Mouse (Mus musculus): ENCODE results near the gene Gpx4. TPM values are rescaled to one million over a fixed set of nuclear protein-coding genes. Genes with fewer than 3 reads are reported as not detected.

The Gpx4 gene
- polyA plus RNA-seq (2012; rRNA removed; ENCODE audit: low replicate concordance) = 1,699 and 1,725 TPM in 2 replicates

GRCm38 (mm10) chr10:80047041-80047565 lies at the start of gene Gpx4:
Gene Gpx4, plus strand, starts transcription at chr10:80047166.

GRCm38 (mm10) chr10:80016511-80016910 lies 30.5 kb upstream of the Gpx4 start, which contains the start of gene Arhgap45:
Gene Arhgap45, plus strand, starts transcription at chr10:80016653.

GRCm38 (mm10) chr10:80039559-80039979 lies 7.4 kb upstream of the Gpx4 start, which contains the start of gene Polr2e:
Gene Polr2e, minus strand, starts transcription at chr10:80039795.

GRCm38 (mm10) chr10:80105460-80105859 lies 58.5 kb downstream of the Gpx4 start, which contains the start of gene Sbno2:
Gene Sbno2, minus strand, starts transcription at chr10:80105571.

Other genes starting within 250 kb of the Gpx4 start
- gene Misp, start 226.2 kb upstream of the Gpx4 start, polyA plus RNA-seq (2012; rRNA removed; ENCODE audit: low replicate concordance) = 97.3 and 216 TPM in 2 replicates
- gene Ptbp1, start 192.7 kb upstream of the Gpx4 start, polyA plus RNA-seq (2012; rRNA removed; ENCODE audit: low replicate concordance) = 156 and 209 TPM in 2 replicates
- 3.8 and 5.3 TPM in 2 replicates for gene Prtn3, start 172.7 kb upstream of the Gpx4 start, polyA plus RNA-seq (2012; rRNA removed; ENCODE audit: low replicate concordance)
- gene Plppr3, start 172.5 kb upstream of the Gpx4 start, polyA plus RNA-seq (2012; rRNA removed; ENCODE audit: low replicate concordance) = 6.1 and 11.4 TPM in 2 replicates
- not detected in 2 replicates for gene Elane, start 160.9 kb upstream of the Gpx4 start, polyA plus RNA-seq (2012; rRNA removed; ENCODE audit: low replicate concordance)
- 12.8 and 564 TPM in 2 replicates for gene Cfd, start 156.3 kb upstream of the Gpx4 start, polyA plus RNA-seq (2012; rRNA removed; ENCODE audit: low replicate concordance)
- 44.8 and 49.2 TPM in 2 replicates for gene Med16, start 138.2 kb upstream of the Gpx4 start, polyA plus RNA-seq (2012; rRNA removed; ENCODE audit: low replicate concordance)
- not detected in 2 replicates for gene Gm26602, start 136.3 kb upstream of the Gpx4 start, polyA plus RNA-seq (2012; rRNA removed; ENCODE audit: low replicate concordance)
- gene Kiss1r, start 130.2 kb upstream of the Gpx4 start, polyA plus RNA-seq (2012; rRNA removed; ENCODE audit: low replicate concordance) = 5.1 and 5.6 TPM in 2 replicates
- gene R3hdm4, start 126.0 kb upstream of the Gpx4 start, polyA plus RNA-seq (2012; rRNA removed; ENCODE audit: low replicate concordance) = 102 and 133 TPM in 2 replicates
- 8.1 and 9.4 TPM in 2 replicates for gene Arid3a, start 120.1 kb upstream of the Gpx4 start, polyA plus RNA-seq (2012; rRNA removed; ENCODE audit: low replicate concordance)
- gene Wdr18, start 87.0 kb upstream of the Gpx4 start, polyA plus RNA-seq (2012; rRNA removed; ENCODE audit: low replicate concordance) = 32.5 and 36.7 TPM in 2 replicates
- 0.13 TPM in 1 of 2 replicates, not detected in the other for gene Grin3b, start 76.5 kb upstream of the Gpx4 start, polyA plus RNA-seq (2012; rRNA removed; ENCODE audit: low replicate concordance)
- gene Tmem259, start 62.8 kb upstream of the Gpx4 start, polyA plus RNA-seq (2012; rRNA removed; ENCODE audit: low replicate concordance) = 473 and 724 TPM in 2 replicates
- gene Cnn2, start 58.6 kb upstream of the Gpx4 start, polyA plus RNA-seq (2012; rRNA removed; ENCODE audit: low replicate concordance) = 47.4 and 53.3 TPM in 2 replicates
- gene Abca7, start 50.7 kb upstream of the Gpx4 start, polyA plus RNA-seq (2012; rRNA removed; ENCODE audit: low replicate concordance) = 22.5 and 27.6 TPM in 2 replicates
- gene Arhgap45, start 30.5 kb upstream of the Gpx4 start, polyA plus RNA-seq (2012; rRNA removed; ENCODE audit: low replicate concordance) = 16.6 and 28.8 TPM in 2 replicates
- gene Polr2e, start 7.4 kb upstream of the Gpx4 start, polyA plus RNA-seq (2012; rRNA removed; ENCODE audit: low replicate concordance) = 82.1 and 91.1 TPM in 2 replicates
- gene Sbno2, start 58.4 kb downstream of the Gpx4 start, polyA plus RNA-seq (2012; rRNA removed; ENCODE audit: low replicate concordance) = 63.5 and 95.0 TPM in 2 replicates
- gene Stk11, start 68.6 kb downstream of the Gpx4 start, polyA plus RNA-seq (2012; rRNA removed; ENCODE audit: low replicate concordance) = 105 and 121 TPM in 2 replicates
- 5,808 and 7,935 TPM in 2 replicates for gene Atp5d, start 91.5 kb downstream of the Gpx4 start, polyA plus RNA-seq (2012; rRNA removed; ENCODE audit: low replicate concordance)
- gene Cbarp, start 93.7 kb downstream of the Gpx4 start, polyA plus RNA-seq (2012; rRNA removed; ENCODE audit: low replicate concordance) = 6.3 and 6.6 TPM in 2 replicates
- 198 and 360 TPM in 2 replicates for gene Midn, start 101.1 kb downstream of the Gpx4 start, polyA plus RNA-seq (2012; rRNA removed; ENCODE audit: low replicate concordance)
- 46.7 and 55.3 TPM in 2 replicates for gene Cirbp, start 118.8 kb downstream of the Gpx4 start, polyA plus RNA-seq (2012; rRNA removed; ENCODE audit: low replicate concordance)
- 12.6 and 12.7 TPM in 2 replicates for gene 1600002K03Rik, start 125.8 kb downstream of the Gpx4 start, polyA plus RNA-seq (2012; rRNA removed; ENCODE audit: low replicate concordance)
- 2.0 and 2.2 TPM in 2 replicates for gene Efna2, start 132.3 kb downstream of the Gpx4 start, polyA plus RNA-seq (2012; rRNA removed; ENCODE audit: low replicate concordance)
- gene Mum1, start 179.3 kb downstream of the Gpx4 start, polyA plus RNA-seq (2012; rRNA removed; ENCODE audit: low replicate concordance) = 14.5 and 19.2 TPM in 2 replicates
- 967 and 1,434 TPM in 2 replicates for gene Ndufs7, start 202.0 kb downstream of the Gpx4 start, polyA plus RNA-seq (2012; rRNA removed; ENCODE audit: low replicate concordance)
- 15.1 and 43.1 TPM in 2 replicates for gene Gamt, start 213.8 kb downstream of the Gpx4 start, polyA plus RNA-seq (2012; rRNA removed; ENCODE audit: low replicate concordance)
- 104 and 128 TPM in 2 replicates for gene Dazap1, start 214.3 kb downstream of the Gpx4 start, polyA plus RNA-seq (2012; rRNA removed; ENCODE audit: low replicate concordance)
- gene Rps15, start 245.3 kb downstream of the Gpx4 start, polyA plus RNA-seq (2012; rRNA removed; ENCODE audit: low replicate concordance) = 739 and 1,199 TPM in 2 replicates
- gene Apc2, start 248.8 kb downstream of the Gpx4 start, polyA plus RNA-seq (2012; rRNA removed; ENCODE audit: low replicate concordance) = 0.88 and 1.1 TPM in 2 replicates

Data from duodenum, adult 2 months (tissue).